Mouse (Mus musculus): Measurements from ENCODE around the gene Bdnf.

- no peak for TF ChIP-seq CTCF (conservative IDR thresholded peaks at IDR 0.05; ENCODE audit: low read length)
- no peak for TF ChIP-seq NANOG (IDR thresholded peaks at IDR 0.05; ENCODE audit: borderline replicate concordance, low read length)
- no peak for TF ChIP-seq POU5F1 (IDR thresholded peaks at IDR 0.05; ENCODE audit: borderline replicate concordance, low read length)
Measured at GRCm38 (mm10) chr2:109700291-109700690, 25.8 kb downstream of the Bdnf start.
